Comparison of ENCODE assay signal across 10 mouse cellular contexts in genomic region chr2:4504413-4504812, GRCm38 (mm10).
A peak's percentile ranks its signal among the peaks of the same experiment; 100 is the strongest.
DNase-seq lines count a peak whose midpoint lies in the region; ATAC-seq and TF ChIP-seq lines count a peak whose summit lies in the region.
"Had no signal": no experiment of that assay in that cellular context is flagged by ENCODE, and none has a peak within 500 bp of the region (broad histone marks: within the 10 kb centered on the region; RNA-seq: fewer than 3 reads in every experiment).

No protein-coding gene starts in this region.

- no peak overlapping the region for H3K4me3 ChIP-seq in layer of hippocampus, adult 2 months

- H3K27ac ChIP-seq in layer of hippocampus, adult 2 months, result peak overlapping the region; percentile 72
- H3K27ac ChIP-seq: macrophage had no signal

- DNase-seq in layer of hippocampus, adult 2 months (ENCODE audit: low spot score in 2 of 2), result no peak
- DNase-seq in layer of hippocampus, postnatal 10 days (ENCODE audit: low spot score in 2 of 2), result no peak
- peak; percentile 83 for DNase-seq in adrenal gland, adult 2 months
- DNase-seq in adrenal gland, postnatal 36 days, result peak; percentile 73 to 74
- peak; percentile 52 to 66 for DNase-seq in heart, postnatal 14 days
- no peak for DNase-seq in urinary bladder, postnatal 25 days (ENCODE audit: low spot score)
- DNase-seq: right cerebral cortex, postnatal 4 days had no signal

- TF ChIP-seq CTCF in layer of hippocampus, adult 2 months (conservative IDR thresholded peaks at IDR 0.05), result no peak

- ATAC-seq in CD4-positive, CD25-positive, alpha-beta regulatory T cell, adult 4 months, result no peak
- ATAC-seq: intestine, embryonic 16.5 days had no signal

- intact Hi-C loops in heart, postnatal 14 days (cut with DNase I), result loop anchor here (10.0 kb wide), 1 partner anchor 210 kb away; the partner anchor contains the start of gene Bend7

Comparison
In these comparisons a context has a peak if more than half of its experiments do, and no peak if none do; other contexts are left out.
1. DNase-seq: peak in adrenal gland, adult 2 months (single experiment), adrenal gland, postnatal 36 days (2 of 2) and heart, postnatal 14 days (2 of 2); none in layer of hippocampus, adult 2 months (0 of 2), layer of hippocampus, postnatal 10 days (0 of 2) and urinary bladder, postnatal 25 days (single experiment).